Mouse (Mus musculus): ENCODE results near the gene Acvr2a. TPM values are rescaled to one million over a fixed set of nuclear protein-coding genes. Genes with fewer than 3 reads are reported as not detected.
"Not testable (repeated sequence)": the region's sequence is repeated elsewhere in the genome, so short reads cannot be mapped to it uniquely, and the experiment has no call there.

The Acvr2a gene
- polyA plus RNA-seq, 1 experiment from 2014 or later = 8.9 TPM

DNA sequence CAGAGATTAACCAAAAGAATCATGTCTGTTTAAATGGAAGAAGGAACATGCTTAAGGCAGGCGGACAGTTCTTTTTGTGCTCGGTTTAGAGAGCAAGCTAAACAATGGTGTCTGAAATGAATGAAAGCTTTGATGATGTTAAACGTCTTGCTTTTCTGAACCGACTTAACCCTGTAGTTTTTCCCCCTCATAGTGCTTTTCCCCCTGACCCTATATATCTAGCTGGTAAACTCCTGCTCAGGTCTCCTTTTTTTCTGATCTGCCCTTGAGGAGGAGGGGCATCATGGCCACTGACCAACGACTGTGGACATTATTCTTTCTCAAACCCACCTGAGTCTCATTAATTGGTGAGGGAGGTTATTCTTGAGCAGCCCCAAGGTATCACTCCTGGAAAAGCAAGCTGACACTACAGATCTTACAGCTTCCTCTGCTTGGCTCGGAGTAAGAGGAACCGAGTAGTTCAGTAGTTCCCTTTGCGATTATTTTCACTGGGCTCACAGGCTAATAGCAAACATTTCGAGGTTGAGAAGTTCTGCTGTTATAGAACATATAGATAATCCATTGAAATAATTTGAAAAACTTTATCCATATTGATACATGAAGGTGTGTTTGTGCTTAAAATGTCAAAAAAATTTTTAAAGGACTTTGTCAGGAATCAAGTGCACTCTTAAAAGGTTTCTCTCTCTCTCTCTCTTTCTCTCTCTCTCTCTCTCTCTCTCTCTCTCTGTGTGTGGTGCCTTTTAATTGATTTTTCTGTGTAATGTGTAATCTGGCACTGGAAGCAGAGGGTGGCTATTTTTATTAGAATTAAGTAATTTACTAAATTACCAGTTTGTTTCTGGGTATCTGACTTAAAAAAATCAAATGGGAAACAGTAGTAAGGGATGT is 2.5 kb downstream of the Acvr2a start:
- WGBS = 28% methylated on average over 9 of the region's 9 CpGs
- no peak for ATAC-seq (replicated peaks; ENCODE audit: insufficient number of reproducible peaks, insufficient read depth, low FRiP score, low read depth)
- peak overlapping the region; percentile 94 for H3K9ac ChIP-seq

DNA sequence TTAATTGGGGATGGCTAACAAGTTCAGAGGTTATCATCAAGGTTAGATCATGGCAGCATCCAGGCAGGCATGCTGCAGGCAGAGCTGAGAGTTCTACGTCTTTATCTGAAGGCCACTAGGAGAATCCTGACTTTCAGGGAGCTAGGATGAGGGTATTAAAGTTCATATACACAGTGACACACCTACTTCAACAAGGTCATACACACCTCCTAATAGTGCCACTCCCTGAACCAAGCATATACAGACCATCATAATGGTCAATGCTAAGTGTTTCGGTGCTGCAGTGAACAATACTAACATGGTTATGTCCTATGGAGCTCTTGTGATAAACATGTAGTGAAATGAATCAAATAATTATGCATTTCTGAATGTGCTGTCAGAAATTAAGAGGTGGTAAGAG is 12.0 kb downstream of the Acvr2a start:
- Histone ChIP-seq H3K9ac (no peak overlapping the region), H3K27ac (no peak overlapping the region), H3K4me1 (replicated peaks) (peaks cover 7% of the 10 kb centered on the region), H3K9me3 (replicated peaks) (no peaks in the 10 kb centered on the region), H3K36me3 (no peaks in the 10 kb centered on the region), H3K4me2 (no peak overlapping the region), H3K4me3 (no peak overlapping the region), H3K27me3 (no peaks in the 10 kb centered on the region)
- WGBS = 78% methylated on average over 2 of the region's 2 CpGs
- no peak for ATAC-seq (replicated peaks; ENCODE audit: insufficient number of reproducible peaks, insufficient read depth, low FRiP score, low read depth)

More for the DNA sequence above, 2.5 kb downstream of the Acvr2a start:
- Histone ChIP-seq H3K27me3 (no peaks in the 10 kb centered on the region), H3K9me3 (replicated peaks) (no peaks in the 10 kb centered on the region), H3K4me2 (peak overlapping the region; percentile 73), H3K36me3 (no peaks in the 10 kb centered on the region), H3K4me3 (peak overlapping the region; percentile 90), H3K4me1 (replicated peaks) (peaks cover 10% of the 10 kb centered on the region), H3K27ac (no peak overlapping the region)

DNA sequence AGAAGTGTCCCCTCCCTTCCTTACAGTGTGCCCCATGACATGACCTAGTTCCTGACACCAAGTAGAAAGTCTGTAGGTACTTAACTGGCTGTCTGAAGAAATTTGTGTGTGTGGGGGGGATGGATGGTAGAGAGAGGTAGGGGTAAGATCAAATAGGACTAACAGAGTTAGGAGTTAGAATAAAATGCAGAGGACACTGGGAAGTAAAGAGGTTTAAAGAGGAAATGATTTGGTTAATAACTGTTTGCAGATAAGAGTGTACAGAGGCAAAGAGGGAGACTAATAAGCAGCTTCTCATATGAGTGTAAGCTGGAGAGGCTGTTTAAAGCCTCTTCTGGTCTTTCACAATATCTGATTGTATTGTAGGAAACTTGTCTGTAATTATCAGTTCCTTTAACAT is 12.5 kb downstream of the Acvr2a start:
- H3K27me3 ChIP-seq = no peaks in the 10 kb centered on the region
- H3K27ac ChIP-seq = no peak overlapping the region
- H3K36me3 ChIP-seq = no peaks in the 10 kb centered on the region
- no peaks in the 10 kb centered on the region for H3K9me3 ChIP-seq (replicated peaks)
- H3K4me1 ChIP-seq (replicated peaks) = peaks cover 7% of the 10 kb centered on the region
- no peak overlapping the region for H3K4me2 ChIP-seq
- ATAC-seq (replicated peaks; ENCODE audit: insufficient number of reproducible peaks, insufficient read depth, low FRiP score, low read depth) = no peak
- H3K9ac ChIP-seq = no peak overlapping the region
- no peak overlapping the region for H3K4me3 ChIP-seq

DNA sequence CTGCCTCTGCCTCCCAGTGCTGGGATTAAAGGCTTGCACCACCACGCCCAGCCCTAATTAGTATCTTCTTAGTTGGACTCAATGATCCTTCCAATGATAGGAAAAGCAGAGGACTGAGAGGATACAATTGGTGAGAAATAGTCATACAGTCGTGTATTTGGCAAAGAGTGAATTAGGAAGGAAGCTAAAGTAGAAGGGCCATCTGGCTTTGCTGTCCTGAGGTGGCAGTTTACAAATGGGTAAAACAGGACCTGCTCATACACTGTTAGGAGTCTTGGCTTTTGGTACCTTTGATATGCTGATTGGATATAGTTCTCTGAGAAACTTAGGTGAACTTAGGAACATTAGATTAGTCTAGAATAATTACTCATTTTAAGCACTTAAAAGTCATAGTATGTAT is 16.6 kb downstream of the Acvr2a start:
- Histone ChIP-seq H3K4me2 (no peak overlapping the region), H3K27ac (no peak overlapping the region), H3K4me3 (no peak overlapping the region), H3K4me1 (replicated peaks) (peaks cover 14% of the 10 kb centered on the region), H3K36me3 (no peaks in the 10 kb centered on the region), H3K9me3 (replicated peaks) (no peaks in the 10 kb centered on the region), H3K9ac (no peak overlapping the region), H3K27me3 (no peaks in the 10 kb centered on the region)
- ATAC-seq (replicated peaks; ENCODE audit: insufficient number of reproducible peaks, insufficient read depth, low FRiP score, low read depth) = no peak
- WGBS = 85% methylated on average over 2 of the region's 2 CpGs

DNA sequence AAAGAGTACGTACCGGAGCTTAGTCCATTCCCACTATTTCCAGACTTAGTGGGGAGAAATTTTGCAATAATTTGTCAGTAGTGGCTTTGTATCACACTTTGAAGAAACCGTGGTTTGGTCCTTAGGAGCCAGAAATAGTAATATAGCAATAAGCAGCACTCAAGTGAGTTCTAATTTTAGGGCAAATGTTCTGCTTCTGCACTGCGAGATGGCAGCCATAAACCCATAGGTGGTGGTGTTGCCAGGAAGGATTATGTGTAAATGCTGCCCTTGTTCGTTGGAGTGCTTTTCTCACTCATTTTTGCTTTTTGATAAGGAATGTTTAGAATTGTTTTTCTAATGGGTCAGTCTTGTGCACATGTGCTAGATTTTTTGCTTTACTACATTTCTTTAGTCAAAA is 18.4 kb downstream of the Acvr2a start:
- H3K9me3 ChIP-seq (replicated peaks) = no peaks in the 10 kb centered on the region
- no peak overlapping the region for H3K27ac ChIP-seq
- 49% methylated on average over 5 of the region's 5 CpGs for WGBS
- H3K4me1 ChIP-seq (replicated peaks) = peaks cover 10% of the 10 kb centered on the region
- ATAC-seq (replicated peaks; ENCODE audit: insufficient number of reproducible peaks, insufficient read depth, low FRiP score, low read depth) = no peak
- no peaks in the 10 kb centered on the region for H3K27me3 ChIP-seq
- no peaks in the 10 kb centered on the region for H3K36me3 ChIP-seq
- no peak overlapping the region for H3K4me3 ChIP-seq
- no peak overlapping the region for H3K9ac ChIP-seq
- H3K4me2 ChIP-seq = no peak overlapping the region

DNA sequence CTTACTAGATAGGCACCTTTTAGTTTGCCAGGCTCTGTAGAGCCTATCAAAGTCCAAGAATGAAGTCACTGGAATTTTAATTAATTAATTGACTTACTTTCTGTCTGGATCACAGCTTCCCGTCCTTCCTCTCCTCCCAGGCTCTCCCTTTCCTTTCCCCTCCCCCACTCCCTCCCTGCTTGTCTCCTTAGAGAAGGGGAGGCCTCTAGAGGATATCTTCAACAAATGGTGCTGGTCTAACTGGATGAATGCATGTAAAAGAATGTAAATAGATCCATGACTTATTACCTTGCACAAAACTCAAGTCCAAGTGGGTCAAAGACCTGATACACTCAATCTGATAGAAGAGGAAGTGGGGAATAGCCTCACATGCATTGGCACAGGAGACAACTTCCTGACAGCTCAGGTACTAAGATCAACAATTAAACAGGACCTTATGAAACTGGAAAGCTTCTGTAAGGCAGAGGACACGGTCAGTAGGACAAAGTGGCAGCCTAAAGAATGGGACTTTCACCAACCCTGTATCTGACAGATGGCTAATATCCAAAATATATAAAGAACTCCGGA is 20.1 kb downstream of the Acvr2a start:
- WGBS = 69% methylated on average over 3 of the region's 3 CpGs

DNA sequence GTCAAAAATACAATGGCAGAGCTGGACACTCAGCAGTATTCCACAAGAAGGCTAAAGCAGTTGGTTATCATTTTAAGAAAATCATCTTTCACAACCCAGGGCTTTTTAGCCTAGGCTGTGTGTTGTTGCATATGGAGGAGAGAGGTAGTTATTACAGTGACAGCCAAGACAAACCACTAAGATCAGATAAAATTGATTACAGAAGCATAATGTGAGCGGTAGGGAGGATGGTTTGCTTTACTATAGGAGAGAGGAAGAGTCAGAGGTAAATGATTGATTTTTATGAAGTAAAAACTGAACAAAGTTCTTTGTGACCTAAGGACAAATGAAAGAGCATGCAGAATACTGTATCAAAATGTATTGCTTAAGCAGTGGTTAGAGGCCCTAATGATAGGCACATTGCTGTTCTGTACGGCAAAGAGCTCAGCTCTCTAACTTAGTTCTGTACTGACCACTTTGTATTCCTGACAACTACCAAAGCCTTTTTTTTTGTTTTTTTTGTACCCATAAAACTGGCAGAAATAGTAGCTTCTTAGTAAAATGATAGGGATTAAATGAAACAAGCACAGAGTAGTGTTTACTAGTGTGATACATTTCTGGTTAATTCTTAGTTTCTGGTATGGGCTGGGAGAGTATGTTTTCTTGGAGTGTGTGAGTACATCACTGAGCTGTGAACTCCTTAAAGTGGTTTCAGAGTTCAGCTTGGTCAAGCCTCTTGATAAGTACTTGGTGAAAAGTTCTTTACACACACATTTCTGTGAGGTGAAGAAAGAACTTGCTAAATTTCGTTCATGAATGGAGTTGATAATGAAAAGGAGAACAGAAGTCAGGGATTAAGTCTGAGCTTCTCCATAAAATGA is 27.9 kb downstream of the Acvr2a start:
- Histone ChIP-seq H3K9ac (no peak overlapping the region), H3K4me1 (replicated peaks) (0 out of 2 replicates have a peak, but pooled peaks cover under 1% of the 10 kb centered on the region), H3K4me3 (no peak overlapping the region), H3K27ac (no peak overlapping the region), H3K4me2 (no peak overlapping the region), H3K27me3 (no peaks in the 10 kb centered on the region), H3K9me3 (replicated peaks) (no peaks in the 10 kb centered on the region), H3K36me3 (no peaks in the 10 kb centered on the region)
- 55% methylated on average over 3 of the region's 3 CpGs for WGBS
- no peak for ATAC-seq (replicated peaks; ENCODE audit: insufficient number of reproducible peaks, insufficient read depth, low FRiP score, low read depth)

More for the DNA sequence above, 20.1 kb downstream of the Acvr2a start:
- no peaks in the 10 kb centered on the region for H3K9me3 ChIP-seq (replicated peaks)
- H3K27ac ChIP-seq = no peak overlapping the region
- no peak overlapping the region for H3K4me3 ChIP-seq
- peaks cover 10% of the 10 kb centered on the region for H3K4me1 ChIP-seq (replicated peaks)
- ATAC-seq (replicated peaks; ENCODE audit: insufficient number of reproducible peaks, insufficient read depth, low FRiP score, low read depth) = no peak
- H3K27me3 ChIP-seq = no peaks in the 10 kb centered on the region
- H3K4me2 ChIP-seq = no peak overlapping the region
- H3K9ac ChIP-seq = no peak overlapping the region
- H3K36me3 ChIP-seq = no peaks in the 10 kb centered on the region

DNA sequence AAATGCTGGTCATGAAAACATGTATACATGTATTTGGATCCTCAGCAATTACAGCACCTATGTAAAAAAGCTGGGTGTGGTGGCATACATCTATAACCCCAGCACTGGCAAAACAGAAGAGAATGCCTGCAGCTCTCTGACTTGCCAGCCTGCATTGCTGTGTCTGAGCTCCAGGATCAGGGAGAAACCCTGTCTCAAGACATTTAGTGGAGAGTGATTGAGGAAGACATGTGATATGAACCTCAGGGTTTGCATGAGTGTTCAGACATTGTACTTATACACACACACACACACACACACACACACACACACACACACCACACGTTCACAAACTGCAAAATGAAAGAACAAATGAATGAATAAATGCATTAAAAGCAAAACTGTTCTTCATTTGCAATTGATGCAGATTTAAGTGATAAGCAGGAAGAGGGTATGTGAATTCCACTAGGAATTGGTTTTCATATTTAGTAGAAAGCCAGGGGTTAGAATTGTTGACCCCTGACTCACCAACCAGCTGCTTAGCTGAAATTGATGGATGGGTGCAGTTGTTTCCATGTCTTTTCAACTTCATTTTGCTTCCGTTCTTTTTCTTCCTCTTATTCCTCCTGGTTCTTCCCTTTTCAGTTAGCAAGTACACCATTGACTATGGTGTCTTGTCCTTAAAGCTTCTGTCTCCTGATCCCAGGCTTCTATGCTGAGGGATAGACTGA is 32.9 kb downstream of the Acvr2a start:
- Histone ChIP-seq H3K4me3 (no peak overlapping the region), H3K4me1 (replicated peaks) (peaks cover 4% of the 10 kb centered on the region; the same call in 1 of the 2 replicates), H3K27me3 (no peaks in the 10 kb centered on the region), H3K36me3 (no peaks in the 10 kb centered on the region), H3K9me3 (replicated peaks) (no peaks in the 10 kb centered on the region), H3K27ac (no peak overlapping the region), H3K9ac (no peak overlapping the region), H3K4me2 (no peak overlapping the region)
- 68% methylated on average over 2 of the region's 2 CpGs for WGBS
- no peak for ATAC-seq (replicated peaks; ENCODE audit: insufficient number of reproducible peaks, insufficient read depth, low FRiP score, low read depth)

DNA sequence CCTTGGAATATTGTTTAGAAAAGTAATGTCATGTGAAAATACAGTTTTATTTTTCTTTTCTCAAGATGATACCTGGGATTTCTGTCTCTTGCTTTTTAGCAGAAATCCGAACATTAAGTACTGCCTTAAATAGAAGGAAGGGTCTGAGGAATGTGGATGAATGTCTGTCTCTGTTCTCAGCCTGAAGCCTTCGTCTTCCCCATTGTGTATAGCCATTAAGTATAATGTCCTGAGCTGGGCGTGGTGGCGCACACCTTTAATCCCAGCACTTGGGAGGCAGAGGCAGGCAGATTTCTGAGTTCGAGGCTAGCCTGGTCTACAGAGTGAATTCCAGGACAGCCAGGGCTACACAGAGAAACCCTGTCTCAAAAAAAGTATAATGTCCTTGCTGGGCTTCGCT is 51.7 kb downstream of the Acvr2a start:
- not testable (repeated sequence) for H3K27me3 ChIP-seq; H3K4me2 ChIP-seq; H3K9me3 ChIP-seq (replicated peaks); H3K9ac ChIP-seq; H3K4me1 ChIP-seq (replicated peaks); H3K4me3 ChIP-seq; H3K36me3 ChIP-seq; ATAC-seq (replicated peaks; ENCODE audit: insufficient number of reproducible peaks, insufficient read depth, low FRiP score, low read depth); H3K27ac ChIP-seq
- 90% methylated on average over 6 of the region's 6 CpGs for WGBS

DNA sequence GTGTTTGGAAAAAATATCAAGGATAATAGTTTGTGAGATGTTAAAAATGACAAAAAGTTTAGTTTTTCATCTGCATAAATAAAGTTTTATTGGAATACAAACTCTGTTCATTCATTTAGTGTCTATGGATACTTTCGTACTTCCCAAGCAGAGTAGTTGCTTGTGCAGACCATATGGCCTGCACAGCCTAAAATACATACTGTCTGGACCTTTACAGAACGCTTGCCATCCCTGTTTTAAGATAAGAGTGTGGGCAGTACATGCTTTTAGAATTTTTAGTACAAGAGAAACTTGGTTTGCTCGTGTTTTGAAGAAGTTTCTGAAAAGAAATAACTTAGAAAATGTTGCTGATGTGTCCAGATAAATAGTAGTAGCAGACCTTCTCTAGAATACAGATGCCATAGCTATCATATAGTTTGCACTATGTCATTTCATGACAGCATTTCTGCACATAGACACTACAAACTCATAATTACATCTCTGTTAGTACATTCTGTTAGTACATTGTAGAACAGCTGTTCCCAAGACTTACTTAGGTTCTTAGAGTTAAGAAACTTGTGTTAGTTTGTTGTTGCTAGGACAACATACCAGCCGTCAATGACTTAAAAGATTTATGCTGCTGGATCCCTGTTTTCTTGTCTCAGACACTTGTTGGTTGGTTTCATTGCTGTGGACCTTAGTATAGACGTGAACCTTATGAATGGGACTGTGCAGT is 54.4 kb downstream of the Acvr2a start:
- Histone ChIP-seq H3K4me1 (replicated peaks) (no peaks in the 10 kb centered on the region), H3K4me2 (no peak overlapping the region), H3K27ac (no peak overlapping the region), H3K36me3 (no peaks in the 10 kb centered on the region), H3K9ac (no peak overlapping the region), H3K27me3 (no peaks in the 10 kb centered on the region), H3K4me3 (no peak overlapping the region), H3K9me3 (replicated peaks) (no peaks in the 10 kb centered on the region)
- ATAC-seq (replicated peaks; ENCODE audit: insufficient number of reproducible peaks, insufficient read depth, low FRiP score, low read depth) = no peak
- WGBS = 70% methylated on average over 5 of the region's 5 CpGs

Data from heart, embryonic 15.5 days (tissue).